Mouse (Mus musculus) mature B cell (primary cell): ENCODE data around the gene Gm15517.

Experiments used
- in situ Hi-C: fragments of 300-500 bp; cut with MboI; formaldehyde crosslinking; loops from 2 replicates; pipeline ENCODE4 v1.14.3; 2019

Gm15517 gene

GRCm38 (mm10) chr7:44307261-44308020 is 46.2 kb downstream of the Gm15517 start:
- in situ Hi-C loops = no loop called here

DNA sequence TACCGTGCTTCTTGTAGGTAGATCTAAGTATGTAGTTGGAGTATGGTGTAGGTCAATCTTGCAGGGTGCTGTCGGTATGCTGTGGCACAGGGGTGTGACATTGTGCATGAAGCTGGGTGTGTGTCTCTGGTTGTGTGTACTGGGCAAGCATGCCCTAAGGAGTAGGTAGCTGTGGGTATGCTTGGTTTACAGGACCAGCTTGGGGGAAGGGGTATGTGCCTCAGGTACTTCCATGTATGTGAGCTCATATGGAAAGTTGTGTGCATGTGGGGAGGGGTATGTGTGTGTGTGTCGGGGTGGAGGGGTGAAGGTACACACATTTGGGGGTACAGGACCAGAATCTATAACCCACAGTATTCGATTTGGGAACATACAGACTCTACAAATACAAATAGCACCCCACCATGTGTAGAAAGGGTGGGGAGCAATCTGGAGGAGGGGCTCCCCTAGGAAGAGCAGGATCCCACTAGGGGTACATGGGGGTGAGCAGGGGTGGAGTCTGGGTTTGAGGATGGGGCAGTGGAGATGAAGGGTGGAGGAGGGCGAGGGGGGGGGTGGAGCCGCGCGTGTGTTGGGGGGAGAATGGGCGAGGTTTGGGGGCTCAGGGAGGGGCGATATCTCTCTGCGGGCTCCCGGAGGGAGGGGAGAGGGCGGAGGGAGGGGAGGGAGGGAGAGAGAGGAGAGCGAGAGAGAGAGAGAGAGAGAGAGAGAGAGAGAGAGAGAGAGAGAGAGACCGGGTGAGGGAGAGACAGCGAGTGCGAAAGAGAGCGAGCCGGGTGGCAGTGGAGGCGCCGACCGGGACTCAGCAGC is 48.4 kb downstream of the Gm15517 start, which contains the start of gene Shank1:
Shank1 (plus strand) TSS at position 779 of the 810 bp plus-strand sequence.
- in situ Hi-C loops = no loop called here

DNA sequence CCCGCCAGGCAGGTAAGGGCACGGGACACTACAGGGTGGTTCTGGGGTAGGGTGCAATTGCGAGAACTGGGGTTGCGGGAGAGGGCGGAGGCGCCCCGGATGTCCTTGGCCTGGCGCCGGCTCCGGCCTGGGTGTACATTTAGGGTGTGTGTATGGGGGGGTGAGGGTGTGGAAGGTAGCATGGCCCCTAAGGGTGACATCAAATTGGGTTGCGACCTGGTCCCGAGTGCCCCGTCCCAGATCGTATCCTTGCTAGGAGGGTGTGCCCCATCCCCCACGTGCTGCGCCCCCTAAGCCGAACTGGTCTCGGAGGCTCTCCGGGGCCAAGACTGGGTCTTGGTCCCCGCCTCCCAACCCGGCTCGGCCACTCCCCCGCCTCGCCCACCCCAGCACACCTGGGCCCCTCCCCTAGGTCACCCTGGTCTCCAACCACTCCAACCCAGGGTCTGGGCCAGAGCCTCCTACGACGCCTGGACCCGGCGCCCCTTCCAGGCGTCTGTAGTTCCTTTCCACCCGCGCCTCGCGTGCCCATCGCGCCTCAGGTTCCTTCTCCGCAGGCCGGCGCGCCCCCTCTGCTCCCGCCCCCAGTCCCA is 49.1 kb downstream of the Gm15517 start:
- in situ Hi-C loops = no loop called here

GRCm38 (mm10) chr7:44310878-44311712 is 49.8 kb downstream of the Gm15517 start:
- in situ Hi-C loops = no loop called here
